Mouse (Mus musculus): ENCODE measurements around the gene Banp.

The Banp gene

GRCm38 (mm10) chr8:121926266-121926665, 23.3 kb upstream of the Banp start:
- no peak for DNase-seq (ENCODE audit: low spot score)

- no peak for DNase-seq (ENCODE audit: low spot score)
Measured at GRCm38 (mm10) chr8:121927316-121927715, 22.2 kb upstream of the Banp start.

- DNase-seq (ENCODE audit: low spot score) = no peak
Measured at GRCm38 (mm10) chr8:121930047-121930446, 19.5 kb upstream of the Banp start.

GRCm38 (mm10) chr8:121931571-121931970, 18.0 kb upstream of the Banp start:
- DNase-seq (ENCODE audit: low spot score) = no peak

- no peak for DNase-seq (ENCODE audit: low spot score)
Measured at GRCm38 (mm10) chr8:121932026-121932667, 17.4 kb upstream of the Banp start.

- DNase-seq (ENCODE audit: low spot score) = no peak
Measured at GRCm38 (mm10) chr8:121932668-121933520, 16.7 kb upstream of the Banp start.

GRCm38 (mm10) chr8:121934506-121934905, 15.0 kb upstream of the Banp start:
- DNase-seq (ENCODE audit: low spot score) = no peak

- no peak for DNase-seq (ENCODE audit: low spot score)
Measured at GRCm38 (mm10) chr8:121934923-121935322, 14.6 kb upstream of the Banp start.

GRCm38 (mm10) chr8:121935341-121936294, 13.9 kb upstream of the Banp start:
- DNase-seq (ENCODE audit: low spot score) = no peak

GRCm38 (mm10) chr8:121936391-121936790, 13.2 kb upstream of the Banp start:
- DNase-seq (ENCODE audit: low spot score) = peak; percentile 33

GRCm38 (mm10) chr8:121938732-121939131, 10.8 kb upstream of the Banp start:
- no peak for DNase-seq (ENCODE audit: low spot score)

GRCm38 (mm10) chr8:121943057-121943540, 6.5 kb upstream of the Banp start:
- DNase-seq (ENCODE audit: low spot score) = no peak

- no peak for DNase-seq (ENCODE audit: low spot score)
Measured at GRCm38 (mm10) chr8:121943716-121944115, 5.8 kb upstream of the Banp start.

GRCm38 (mm10) chr8:121944831-121945230, 4.7 kb upstream of the Banp start, which contains the start of gene Car5a:
Gene Car5a, minus strand, starts transcription at chr8:121944904.
- no peak for DNase-seq (ENCODE audit: low spot score)

- no peak for DNase-seq (ENCODE audit: low spot score)
Measured at GRCm38 (mm10) chr8:121946351-121946750, 3.2 kb upstream of the Banp start.

- no peak for DNase-seq (ENCODE audit: low spot score)
Measured at GRCm38 (mm10) chr8:121947047-121947752, 2.4 kb upstream of the Banp start.

GRCm38 (mm10) chr8:121947753-121948141, 1.8 kb upstream of the Banp start:
- peak; percentile 70 for DNase-seq (ENCODE audit: low spot score)

GRCm38 (mm10) chr8:121948321-121949145, 1.0 kb upstream of the Banp start:
- DNase-seq (ENCODE audit: low spot score) = no peak

GRCm38 (mm10) chr8:121949941-121950748, 595 bp downstream of the Banp start:
- DNase-seq (ENCODE audit: low spot score) = peak; percentile 91
